Mouse (Mus musculus) MEL (cell line): ENCODE measurements around the gene Cldn5. TPM values are rescaled to one million over a fixed set of nuclear protein-coding genes. Genes with fewer than 3 reads are reported as not detected.

Source experiments
- DNase-seq: peaks from one replicate; pipeline ENCODE4 v3.0.0; 2011; ENCODE audit warnings: low read depth, low spot score
- H3K27ac ChIP-seq: 2 replicates; pipeline ENCODE4 v1.5.1; 2012; ENCODE audit warnings: low read depth, mild to moderate bottlenecking, control low read depth, low read length, moderate library complexity; ENCODE audit not compliant: control insufficient read depth
- H3K27me3 ChIP-seq, 2 experiments: fragments of 150-350 bp in 1 of 2; sonication (generic) in 1 of 2; 2 replicates each; pipeline ENCODE4 v1.6.1; 2012; ENCODE audit warnings: low read length in 2 of 2, mild to moderate bottlenecking in 2 of 2, improper control_type of control experiment in 1 of 2, moderate library complexity in 1 of 2; ENCODE audit not compliant: insufficient read depth in 2 of 2, control insufficient read depth in 1 of 2
- H3K36me3 ChIP-seq, 2 experiments: 2 replicates each; pipeline ENCODE4 v1.6.1; 2012 to 2014; ENCODE audit warnings: low read length in 2 of 2, improper control_type of control experiment in 1 of 2, inconsistent platforms in 1 of 2, mild to moderate bottlenecking in 1 of 2; ENCODE audit not compliant: insufficient read depth in 2 of 2, control insufficient read depth in 1 of 2
- H3K4me1 ChIP-seq, 2 experiments: fragments of 150-350 bp in 1 of 2; sonication (generic) in 1 of 2; 2 replicates each; pipeline ENCODE4 v1.6.1; 2012; ENCODE audit warnings: low read length in 2 of 2, improper control_type of control experiment in 1 of 2, mild to moderate bottlenecking in 1 of 2; ENCODE audit not compliant: insufficient read depth in 2 of 2, control insufficient read depth in 1 of 2
- H3K4me3 ChIP-seq, 2 experiments: fragments of 150-350 bp in 1 of 2; sonication (generic) in 1 of 2; 2 replicates each; pipeline ENCODE4 v1.5.1; 2012; ENCODE audit warnings: low read depth in 2 of 2, low read length in 2 of 2, mild to moderate bottlenecking in 2 of 2, moderate library complexity in 2 of 2, control low read depth in 1 of 2, improper control_type of control experiment in 1 of 2; ENCODE audit not compliant: control insufficient read depth in 1 of 2, insufficient read depth in 1 of 2
- H3K79me2 ChIP-seq: 2 replicates; pipeline ENCODE4 v1.6.1; 2012; ENCODE audit warnings: mild to moderate bottlenecking, low read length, moderate library complexity; ENCODE audit not compliant: control insufficient read depth, poor library complexity, insufficient read depth
- H3K9ac ChIP-seq: 2 replicates; pipeline ENCODE4 v1.6.1; 2012; ENCODE audit warnings: low read depth, mild to moderate bottlenecking, control low read depth, low read length, moderate library complexity; ENCODE audit not compliant: control insufficient read depth, poor library complexity, severe bottlenecking
- H3K9me3 ChIP-seq: fragments of 150-350 bp; sonication (generic); replicated peaks from 2 replicates; pipeline ENCODE4 v1.6.1; 2012; ENCODE audit warnings: mild to moderate bottlenecking, low read length, improper control_type of control experiment, moderate library complexity; ENCODE audit not compliant: insufficient read depth
- CHD1 ChIP-seq: IDR thresholded peaks from 2 replicates; pipeline ENCODE4 v1.6.1; 2012; ENCODE audit warnings: low read depth, mild to moderate bottlenecking, inconsistent platforms, low read length, improper control_type of control experiment
- CHD2 ChIP-seq: IDR thresholded peaks from 2 replicates; pipeline ENCODE4 v1.6.1; 2011; ENCODE audit warnings: low read length, improper control_type of control experiment
- CTCF ChIP-seq, 3 experiments: IDR thresholded peaks in 2 of 3; conservative IDR thresholded peaks in 1 of 3; 2 replicates each; pipeline ENCODE4 v1.5.1; 2011 to 2012; ENCODE audit warnings: low read length in 3 of 3, low read depth in 2 of 3, mild to moderate bottlenecking in 2 of 3, improper control_type of control experiment in 1 of 3, inconsistent platforms in 1 of 3, mixed read lengths in 1 of 3, moderate library complexity in 1 of 3; ENCODE audit not compliant: control insufficient read depth in 1 of 3, insufficient read depth in 1 of 3, poor library complexity in 1 of 3, severe bottlenecking in 1 of 3
- ELF1 ChIP-seq: IDR thresholded peaks from 2 replicates; pipeline ENCODE4 v1.6.1; 2014; ENCODE audit warnings: low read depth, mild to moderate bottlenecking, inconsistent platforms, low read length, improper control_type of control experiment, moderate library complexity
- EP300 ChIP-seq, 2 experiments: IDR thresholded peaks; 2 replicates each; pipeline ENCODE4 v1.6.1; 2011; ENCODE audit warnings: improper control_type of control experiment in 2 of 2, low read length in 2 of 2, low read depth in 1 of 2, mild to moderate bottlenecking in 1 of 2
- MAFK ChIP-seq: IDR thresholded peaks from 2 replicates; pipeline ENCODE4 v1.6.1; 2011; ENCODE audit warnings: low read depth, mild to moderate bottlenecking, low read length, improper control_type of control experiment, borderline replicate concordance
- MAX ChIP-seq: IDR thresholded peaks from 2 replicates; pipeline ENCODE4 v1.6.1; 2011; ENCODE audit warnings: low read length, improper control_type of control experiment
- MXI1 ChIP-seq: IDR thresholded peaks from 2 replicates; pipeline ENCODE4 v1.6.1; 2011; ENCODE audit warnings: mild to moderate bottlenecking, low read depth, low read length, improper control_type of control experiment
- MYB ChIP-seq: IDR thresholded peaks from 2 replicates; pipeline ENCODE4 v1.6.1; 2011; ENCODE audit warnings: mild to moderate bottlenecking, low read depth, low read length, improper control_type of control experiment
- NELFE ChIP-seq: IDR thresholded peaks from 2 replicates; pipeline ENCODE4 v1.6.1; 2011; ENCODE audit warnings: low read depth, low read length, improper control_type of control experiment
- POLR2AphosphoS5 ChIP-seq: IDR thresholded peaks from 2 replicates; pipeline ENCODE4 v1.6.1; 2012; ENCODE audit warnings: low read depth, borderline replicate concordance, mild to moderate bottlenecking, inconsistent platforms, low read length, moderate library complexity, mixed read lengths
- RAD21 ChIP-seq: IDR thresholded peaks from 2 replicates; pipeline ENCODE4 v1.6.1; 2011; ENCODE audit warnings: mild to moderate bottlenecking, low read depth, low read length, improper control_type of control experiment
- RCOR1 ChIP-seq: IDR thresholded peaks from 2 replicates; pipeline ENCODE4 v1.6.1; 2012; ENCODE audit warnings: low read depth, mild to moderate bottlenecking, inconsistent platforms, low read length, improper control_type of control experiment
- SIN3A ChIP-seq: IDR thresholded peaks from 2 replicates; pipeline ENCODE4 v1.6.1; 2012; ENCODE audit warnings: low read length, improper control_type of control experiment, inconsistent platforms
- USF1 ChIP-seq: IDR thresholded peaks from 2 replicates; pipeline ENCODE4 v1.6.1; 2014; ENCODE audit warnings: low read depth, mild to moderate bottlenecking, inconsistent platforms, low read length, improper control_type of control experiment, moderate library complexity
- ZC3H11A ChIP-seq: IDR thresholded peaks from 2 replicates; pipeline ENCODE4 v1.6.1; 2012; ENCODE audit warnings: low read depth, mild to moderate bottlenecking, inconsistent platforms, low read length, improper control_type of control experiment
- ZNF384 ChIP-seq: IDR thresholded peaks from 2 replicates; pipeline ENCODE4 v1.6.1; 2012; ENCODE audit warnings: low read depth, mild to moderate bottlenecking, inconsistent platforms, low read length, improper control_type of control experiment
- polyA plus RNA-seq, 2 experiments: library from polyadenylated mRNA; stranded (reverse) in 1 of 2; unstranded in 1 of 2; fragments of >175 nt in 1 of 2; fragments of >200 nt in 1 of 2; gene quantifications; 2 replicates each; pipeline versions ENCODE4 v1.2.1 to v1.2.4; 2012; ENCODE audit warnings: low replicate concordance in 2 of 2, low read depth in 1 of 2; ENCODE audit not compliant: insufficient read length in 2 of 2, insufficient read depth in 1 of 2, missing spikeins in 1 of 2
- total RNA-seq: library from RNA; depleted of rRNA; stranded (reverse); fragments of 300-350 nt; gene quantifications from 2 replicates; pipeline ENCODE4 v1.2.3, GENCODE M21; 2012

Cldn5 gene
- total and polyA plus RNA-seq, 3 experiments = not detected

DNA sequence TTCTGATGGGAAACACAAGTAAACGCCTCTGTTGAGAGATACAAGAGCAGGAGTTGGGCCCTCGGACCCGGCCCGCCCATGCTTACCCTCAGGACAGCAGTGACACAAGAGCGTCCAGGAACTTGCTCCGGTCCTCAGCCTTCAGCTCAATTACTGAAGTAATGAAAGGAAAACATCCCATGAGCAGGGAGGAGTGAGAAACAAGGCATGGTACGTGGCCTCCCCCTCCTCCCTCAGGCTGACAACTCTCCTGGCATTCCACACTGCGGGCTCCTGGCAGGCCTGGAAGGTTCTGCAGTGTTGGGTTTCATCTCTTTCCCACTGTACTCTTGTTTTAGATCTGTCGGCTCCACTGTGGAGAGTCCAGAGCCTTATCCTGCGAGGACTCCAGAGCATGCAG lies 5.2 kb downstream of the Cldn5 start:
- no peaks in the 10 kb centered on the region for H3K9me3 ChIP-seq
- TF ChIP-seq ZC3H11A = no peak
- TF ChIP-seq CHD1 = no peak
- no peak for TF ChIP-seq EP300 (IDR thresholded peaks at IDR 0.05; ENCODE audit: low read depth in 1 of 2, low read length in 2 of 2)
- TF ChIP-seq ELF1 = no peak
- no peak for TF ChIP-seq RCOR1
- no peak for TF ChIP-seq POLR2AphosphoS5
- no peak for TF ChIP-seq CHD2
- TF ChIP-seq MYB = no peak
- TF ChIP-seq RAD21 = no peak
- TF ChIP-seq NELFE = no peak
- TF ChIP-seq MAFK = no peak
- H3K79me2 ChIP-seq = no peaks in the 10 kb centered on the region
- peaks cover 0 to 10% of the 10 kb centered on the region in 2 experiments; a peak in 3 of 4 replicates for H3K36me3 ChIP-seq
- no peak overlapping the region for H3K9ac ChIP-seq
- no peaks in the 10 kb centered on the region for H3K27me3 ChIP-seq
- H3K4me1 ChIP-seq = peaks cover 0 to 9% of the 10 kb centered on the region in 2 experiments; a peak in 1 of 4 replicates
- H3K4me3 ChIP-seq = no peak overlapping the region
- no peak for DNase-seq
- H3K27ac ChIP-seq = no peak overlapping the region

DNA sequence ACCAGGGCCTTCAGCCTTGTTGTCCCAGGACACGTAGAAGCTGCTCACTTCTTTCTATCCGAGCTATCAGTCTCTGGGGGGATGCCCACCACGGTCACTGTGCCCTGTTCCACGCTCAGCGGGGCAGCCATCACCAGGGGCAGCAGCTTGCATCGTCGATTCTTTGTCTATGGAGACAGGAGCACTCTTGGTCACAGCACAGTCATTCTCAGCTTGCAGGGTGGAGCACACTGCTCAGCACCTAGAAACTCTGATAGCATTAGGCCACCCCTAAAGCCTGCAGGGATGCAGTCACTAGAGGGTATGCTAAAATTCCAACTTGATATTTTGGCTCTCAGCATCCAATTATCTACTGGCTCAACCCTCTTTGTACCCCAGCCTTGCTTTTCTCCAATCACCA lies 8.4 kb downstream of the Cldn5 start:
- H3K27ac ChIP-seq = no peak overlapping the region
- H3K79me2 ChIP-seq = no peaks in the 10 kb centered on the region
- H3K9ac ChIP-seq = no peak overlapping the region
- DNase-seq = no peak
- H3K4me1 ChIP-seq = peaks cover 0 to 9% of the 10 kb centered on the region in 2 experiments; a peak in 2 of 4 replicates
- H3K9me3 ChIP-seq = no peaks in the 10 kb centered on the region
- H3K36me3 ChIP-seq = peaks cover 0 to 10% of the 10 kb centered on the region in 2 experiments
- H3K27me3 ChIP-seq = no peaks in the 10 kb centered on the region
- no peak overlapping the region for H3K4me3 ChIP-seq
- TF ChIP-seq ELF1 (no peak), CTCF (IDR thresholded peaks at IDR 0.05 in 2 of 3, conservative IDR thresholded peaks at IDR 0.05 in 1 of 3; ENCODE audit: control insufficient read depth in 1 of 3, insufficient read depth in 1 of 3, low read depth in 2 of 3, low read length in 3 of 3, poor library complexity in 1 of 3, severe bottlenecking in 1 of 3) (no peak), ZNF384 (no peak), USF1 (no peak), MAX (no peak), SIN3A (no peak), RAD21 (no peak), MXI1 (no peak)
